Mouse (Mus musculus): ENCODE measurements around the gene Habp4. TPM values are rescaled to one million over a fixed set of nuclear protein-coding genes. Genes with fewer than 3 reads are reported as not detected.

Gene Habp4
- polyA plus RNA-seq, 1 experiment = 7.0 TPM

DNA sequence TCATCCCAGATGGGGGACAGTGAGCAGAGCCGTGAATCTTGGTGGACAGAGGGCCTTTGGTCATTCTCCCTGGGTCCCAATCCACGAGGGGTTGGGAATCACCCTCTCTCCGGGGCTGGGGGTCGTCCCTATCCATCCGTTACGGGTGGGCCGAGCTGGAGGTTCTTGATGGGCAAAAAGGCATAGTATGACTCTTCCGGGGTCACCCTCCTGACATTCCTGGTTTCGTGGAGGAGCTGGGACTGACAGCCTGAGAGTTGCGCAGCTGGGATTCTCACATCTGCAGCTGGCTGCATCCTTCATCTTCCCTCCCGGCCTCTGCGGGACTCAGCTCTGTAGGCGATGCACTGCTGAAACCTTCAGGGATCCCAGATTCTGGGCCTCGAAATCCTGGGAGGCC, 1.0 kb downstream of the Habp4 start:
- H3K9ac ChIP-seq (ENCODE audit: low read depth, poor library complexity, severe bottlenecking) = peak overlapping the region; percentile 89
- peak overlapping the region; percentile 69 for H3K4me3 ChIP-seq (ENCODE audit: low read depth, low read length)
- no peak overlapping the region for H3K27ac ChIP-seq (ENCODE audit: insufficient read depth, low read length)
- H3K4me1 ChIP-seq (ENCODE audit: control insufficient read depth, insufficient read depth, low read length) = no peaks in the 10 kb centered on the region
- 0 out of 2 replicates have a peak, but pooled peaks cover 3% of the 10 kb centered on the region for H3K27me3 ChIP-seq (ENCODE audit: control insufficient read depth, insufficient read depth, low read length, poor library complexity, severe bottlenecking)
- TF ChIP-seq EP300 (IDR thresholded peaks at IDR 0.05; ENCODE audit: insufficient read depth, low read depth, low read length) (no peak), CTCF (IDR thresholded peaks at IDR 0.05; ENCODE audit: low read depth, low read length) (no peak), POLR2A (IDR thresholded peaks at IDR 0.05; ENCODE audit: insufficient read depth, low read length) (no peak)
- H3K9me3 ChIP-seq (replicated peaks; ENCODE audit: control insufficient read depth, insufficient read depth, low read length, poor library complexity, severe bottlenecking) = peaks cover 38% of the 10 kb centered on the region
- H3K36me3 ChIP-seq (ENCODE audit: control insufficient read depth, insufficient read depth, low read length, poor library complexity, severe bottlenecking) = no peaks in the 10 kb centered on the region

DNA sequence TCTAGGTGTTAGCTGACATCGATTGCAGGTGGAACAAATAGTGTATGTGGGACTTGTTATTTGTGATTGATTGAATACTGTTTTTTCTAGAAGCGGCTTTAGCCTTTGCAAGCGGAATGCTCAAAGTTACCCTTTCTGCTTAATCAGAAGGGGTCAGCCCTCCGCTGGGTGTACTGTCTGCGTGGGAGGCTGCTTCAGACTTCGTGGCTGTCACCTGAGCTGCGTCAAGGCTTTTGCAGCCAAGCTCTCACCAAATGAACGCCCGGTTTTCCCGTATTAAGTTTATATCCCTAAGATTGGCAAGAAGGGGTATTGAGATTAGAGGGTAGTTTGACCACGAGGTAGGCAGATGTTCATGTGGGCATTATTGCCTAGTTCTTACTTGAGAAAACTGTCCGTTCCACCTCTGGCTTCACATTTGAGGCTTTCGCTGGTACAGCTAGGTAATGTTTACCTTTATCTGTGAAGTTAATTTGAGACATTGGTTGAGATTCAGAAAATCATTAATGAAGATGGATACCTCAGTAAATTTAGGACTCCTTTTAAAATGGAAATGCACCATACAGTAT, 1.6 kb downstream of the Habp4 start:
- Histone ChIP-seq H3K27me3 (ENCODE audit: control insufficient read depth, insufficient read depth, low read length, poor library complexity, severe bottlenecking) (0 out of 2 replicates have a peak, but pooled peaks cover 3% of the 10 kb centered on the region), H3K36me3 (ENCODE audit: control insufficient read depth, insufficient read depth, low read length, poor library complexity, severe bottlenecking) (no peaks in the 10 kb centered on the region), H3K4me3 (ENCODE audit: low read depth, low read length) (no peak overlapping the region; the same call in 1 of the 2 replicates), H3K27ac (ENCODE audit: insufficient read depth, low read length) (no peak overlapping the region), H3K9me3 (replicated peaks; ENCODE audit: control insufficient read depth, insufficient read depth, low read length, poor library complexity, severe bottlenecking) (peaks cover 43% of the 10 kb centered on the region), H3K4me1 (ENCODE audit: control insufficient read depth, insufficient read depth, low read length) (no peaks in the 10 kb centered on the region), H3K9ac (ENCODE audit: low read depth, poor library complexity, severe bottlenecking) (no peak overlapping the region)
- TF ChIP-seq EP300 (IDR thresholded peaks at IDR 0.05; ENCODE audit: insufficient read depth, low read depth, low read length) = no peak
- TF ChIP-seq CTCF (IDR thresholded peaks at IDR 0.05; ENCODE audit: low read depth, low read length) = no peak
- TF ChIP-seq POLR2A (IDR thresholded peaks at IDR 0.05; ENCODE audit: insufficient read depth, low read length) = no peak

DNA sequence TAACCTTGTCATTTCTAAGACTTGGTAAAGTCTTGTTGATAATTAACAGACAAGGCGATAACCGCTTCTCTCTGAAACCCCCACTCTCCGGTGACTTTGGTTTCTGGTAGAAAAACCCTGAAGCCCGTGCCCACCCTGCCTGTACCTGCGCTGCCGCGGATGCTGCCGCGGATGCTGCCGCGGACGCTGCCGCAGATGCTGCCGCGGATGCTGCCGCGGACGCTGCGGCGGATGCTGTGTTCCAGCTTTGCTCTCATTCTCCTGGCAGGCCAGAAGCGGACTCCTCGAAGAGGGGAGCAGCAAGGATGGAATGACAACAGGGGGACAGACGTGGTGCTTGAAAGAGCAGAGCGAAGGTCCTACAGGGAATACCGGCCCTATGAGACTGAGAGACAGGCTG, 8.1 kb downstream of the Habp4 start:
- Histone ChIP-seq H3K27me3 (ENCODE audit: control insufficient read depth, insufficient read depth, low read length, poor library complexity, severe bottlenecking) (no peaks in the 10 kb centered on the region), H3K4me3 (ENCODE audit: low read depth, low read length) (no peak overlapping the region), H3K27ac (ENCODE audit: insufficient read depth, low read length) (no peak overlapping the region), H3K4me1 (ENCODE audit: control insufficient read depth, insufficient read depth, low read length) (no peaks in the 10 kb centered on the region), H3K36me3 (ENCODE audit: control insufficient read depth, insufficient read depth, low read length, poor library complexity, severe bottlenecking) (no peaks in the 10 kb centered on the region), H3K9me3 (replicated peaks; ENCODE audit: control insufficient read depth, insufficient read depth, low read length, poor library complexity, severe bottlenecking) (peaks cover 72% of the 10 kb centered on the region), H3K9ac (ENCODE audit: low read depth, poor library complexity, severe bottlenecking) (no peak overlapping the region)
- TF ChIP-seq CTCF (IDR thresholded peaks at IDR 0.05; ENCODE audit: low read depth, low read length) (no peak), EP300 (IDR thresholded peaks at IDR 0.05; ENCODE audit: insufficient read depth, low read depth, low read length) (no peak), POLR2A (IDR thresholded peaks at IDR 0.05; ENCODE audit: insufficient read depth, low read length) (no peak)

DNA sequence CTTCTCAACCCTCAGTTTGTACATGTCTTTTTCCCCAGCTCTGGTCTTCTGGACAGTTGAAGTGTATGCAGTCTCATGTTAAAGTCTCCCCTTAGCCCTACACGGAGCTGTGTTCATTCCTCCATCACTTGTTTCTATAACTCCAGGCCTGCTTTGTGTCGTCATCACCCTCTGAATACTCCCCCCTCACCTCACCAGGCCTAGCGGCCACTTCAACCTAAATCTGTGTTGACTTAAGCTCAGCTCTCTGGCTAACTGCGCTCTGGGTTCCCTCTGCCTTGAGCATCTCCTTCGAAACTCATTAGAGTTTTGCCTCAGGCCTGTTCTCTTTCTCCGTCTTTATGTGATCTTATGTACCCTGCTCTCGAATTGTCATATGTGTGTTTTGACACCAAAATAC, 16.4 kb downstream of the Habp4 start:
- no peak for TF ChIP-seq EP300 (IDR thresholded peaks at IDR 0.05; ENCODE audit: insufficient read depth, low read depth, low read length)
- no peak for TF ChIP-seq CTCF (IDR thresholded peaks at IDR 0.05; ENCODE audit: low read depth, low read length)
- TF ChIP-seq POLR2A (IDR thresholded peaks at IDR 0.05; ENCODE audit: insufficient read depth, low read length) = no peak
- no peak overlapping the region for H3K27ac ChIP-seq (ENCODE audit: insufficient read depth, low read length)
- no peak overlapping the region for H3K4me3 ChIP-seq (ENCODE audit: low read depth, low read length)
- no peaks in the 10 kb centered on the region for H3K36me3 ChIP-seq (ENCODE audit: control insufficient read depth, insufficient read depth, low read length, poor library complexity, severe bottlenecking)
- 0 out of 2 replicates have a peak, but pooled peaks cover 2% of the 10 kb centered on the region for H3K9me3 ChIP-seq (replicated peaks; ENCODE audit: control insufficient read depth, insufficient read depth, low read length, poor library complexity, severe bottlenecking)
- no peaks in the 10 kb centered on the region for H3K4me1 ChIP-seq (ENCODE audit: control insufficient read depth, insufficient read depth, low read length)
- no peak overlapping the region for H3K9ac ChIP-seq (ENCODE audit: low read depth, poor library complexity, severe bottlenecking)
- H3K27me3 ChIP-seq (ENCODE audit: control insufficient read depth, insufficient read depth, low read length, poor library complexity, severe bottlenecking) = no peaks in the 10 kb centered on the region

DNA sequence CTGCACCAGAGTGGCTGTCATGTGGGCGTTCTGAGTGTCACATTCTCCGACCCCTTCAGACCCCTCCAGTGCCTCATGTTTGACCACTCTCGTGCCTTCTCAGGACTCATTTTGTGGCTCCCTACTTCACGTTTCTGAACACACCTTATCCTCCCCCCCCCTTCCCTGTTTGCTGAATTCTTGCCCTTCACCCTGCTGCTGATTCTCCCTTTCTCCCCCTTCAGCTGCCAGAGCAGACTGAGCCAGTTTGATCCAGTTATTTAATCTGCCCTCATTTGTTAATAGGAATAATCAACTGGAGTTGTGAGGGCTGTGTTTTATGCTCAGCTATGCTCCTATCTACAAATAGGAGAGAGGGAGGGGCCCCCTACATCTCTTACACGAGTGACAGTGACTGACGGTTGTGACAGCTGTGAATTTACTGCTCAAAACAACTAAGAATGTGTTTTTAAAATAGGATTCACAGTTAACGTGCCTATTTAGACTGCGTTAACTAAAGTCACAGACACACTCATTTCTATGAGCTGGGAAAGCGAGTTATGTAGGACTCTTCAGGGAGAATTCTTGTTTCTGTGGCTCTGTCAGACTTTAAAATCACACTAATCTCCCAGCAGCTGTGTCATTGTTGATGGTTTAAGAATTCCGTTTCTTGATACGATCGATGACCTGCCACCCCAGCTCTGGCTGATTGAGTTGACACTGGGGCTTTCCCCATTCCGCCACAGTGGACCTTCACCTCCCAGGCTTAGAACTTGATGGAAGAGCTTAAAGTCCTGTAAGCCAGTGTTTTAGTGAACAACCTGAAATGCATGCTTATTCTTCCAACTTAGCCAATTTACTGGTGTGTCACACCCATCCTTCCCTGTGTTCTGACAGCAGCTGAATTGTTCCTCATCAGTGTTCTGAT, 17.4 kb downstream of the Habp4 start:
- TF ChIP-seq POLR2A (IDR thresholded peaks at IDR 0.05; ENCODE audit: insufficient read depth, low read length) (no peak), EP300 (IDR thresholded peaks at IDR 0.05; ENCODE audit: insufficient read depth, low read depth, low read length) (no peak), CTCF (IDR thresholded peaks at IDR 0.05; ENCODE audit: low read depth, low read length) (no peak)
- H3K27ac ChIP-seq (ENCODE audit: insufficient read depth, low read length) = no peak overlapping the region
- no peaks in the 10 kb centered on the region for H3K36me3 ChIP-seq (ENCODE audit: control insufficient read depth, insufficient read depth, low read length, poor library complexity, severe bottlenecking)

DNA sequence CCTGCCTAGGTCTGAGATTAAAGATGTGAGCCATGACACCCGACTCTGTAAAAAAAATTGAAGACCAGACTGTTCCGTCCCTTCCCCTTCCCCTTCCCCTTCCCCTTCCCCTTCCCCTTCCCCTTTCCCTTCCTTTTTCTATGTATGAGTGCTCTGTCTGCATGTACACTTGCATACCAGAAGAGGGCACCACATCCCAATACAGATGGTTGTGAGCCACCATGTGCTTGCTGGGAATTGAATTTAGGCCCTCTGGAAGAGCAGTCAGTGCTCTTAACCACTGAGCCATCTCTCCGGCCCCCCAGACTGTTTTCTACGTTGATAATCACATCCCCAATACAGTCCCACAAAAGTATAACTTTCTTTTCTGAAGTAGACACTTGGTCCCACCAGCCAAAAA, 18.7 kb downstream of the Habp4 start:
- Histone ChIP-seq H3K36me3 (ENCODE audit: control insufficient read depth, insufficient read depth, low read length, poor library complexity, severe bottlenecking) (no peaks in the 10 kb centered on the region), H3K27ac (ENCODE audit: insufficient read depth, low read length) (no peak overlapping the region; the same call in 1 of the 2 replicates), H3K4me3 (ENCODE audit: low read depth, low read length) (no peak overlapping the region), H3K9me3 (replicated peaks; ENCODE audit: control insufficient read depth, insufficient read depth, low read length, poor library complexity, severe bottlenecking) (no peaks in the 10 kb centered on the region), H3K9ac (ENCODE audit: low read depth, poor library complexity, severe bottlenecking) (no peak overlapping the region), H3K27me3 (ENCODE audit: control insufficient read depth, insufficient read depth, low read length, poor library complexity, severe bottlenecking) (no peaks in the 10 kb centered on the region), H3K4me1 (ENCODE audit: control insufficient read depth, insufficient read depth, low read length) (no peaks in the 10 kb centered on the region)
- TF ChIP-seq CTCF (IDR thresholded peaks at IDR 0.05; ENCODE audit: low read depth, low read length) (no peak), POLR2A (IDR thresholded peaks at IDR 0.05; ENCODE audit: insufficient read depth, low read length) (no peak), EP300 (IDR thresholded peaks at IDR 0.05; ENCODE audit: insufficient read depth, low read depth, low read length) (no peak)

More for the DNA sequence above, 17.4 kb downstream of the Habp4 start:
- H3K27me3 ChIP-seq (ENCODE audit: control insufficient read depth, insufficient read depth, low read length, poor library complexity, severe bottlenecking) = no peaks in the 10 kb centered on the region
- H3K9me3 ChIP-seq (replicated peaks; ENCODE audit: control insufficient read depth, insufficient read depth, low read length, poor library complexity, severe bottlenecking) = no peaks in the 10 kb centered on the region
- no peaks in the 10 kb centered on the region for H3K4me1 ChIP-seq (ENCODE audit: control insufficient read depth, insufficient read depth, low read length)
- H3K9ac ChIP-seq (ENCODE audit: low read depth, poor library complexity, severe bottlenecking) = no peak overlapping the region
- H3K4me3 ChIP-seq (ENCODE audit: low read depth, low read length) = no peak overlapping the region

Measured in ES-Bruce4 (cell line).